Mouse (Mus musculus) heart, embryonic 10.5 days (tissue): ENCODE results near the gene Add1. TPM values are rescaled to one million over a fixed set of nuclear protein-coding genes. Genes with fewer than 3 reads are reported as not detected.

ENCODE experiments used
- DNase-seq: peaks from one replicate; pipeline ENCODE4 v3.0.0-alpha.2; 2017; ENCODE audit warnings: low spot score
- H3K27ac ChIP-seq: fragments of 300-500 bp; sonication (generic); 2 replicates; pipeline ENCODE4 v1.5.1; 2016; ENCODE audit warnings: mild to moderate bottlenecking
- H3K27me3 ChIP-seq: fragments of 300-500 bp; sonication (generic); 2 replicates; pipeline ENCODE4 v1.6.1; 2016; ENCODE audit warnings: mild to moderate bottlenecking; ENCODE audit not compliant: poor library complexity, insufficient read depth, severe bottlenecking
- H3K36me3 ChIP-seq: fragments of 300-500 bp; sonication (generic); 2 replicates; pipeline ENCODE4 v1.6.1; 2016; ENCODE audit warnings: mild to moderate bottlenecking, moderate library complexity
- H3K4me1 ChIP-seq: fragments of 300-500 bp; sonication (generic); 2 replicates; pipeline ENCODE4 v1.6.1; 2016; ENCODE audit warnings: mild to moderate bottlenecking
- H3K4me3 ChIP-seq: fragments of 300-500 bp; sonication (generic); 2 replicates; pipeline ENCODE4 v1.5.1; 2016; ENCODE audit warnings: mild to moderate bottlenecking, moderate library complexity
- H3K9me3 ChIP-seq: fragments of 300-500 bp; sonication (generic); 2 replicates; pipeline ENCODE4 v1.6.1; 2016; ENCODE audit warnings: mild to moderate bottlenecking, moderate library complexity
- WGBS: fragments of 180-500 bp; shearing (Covaris S2); methylation state at CpG from one replicate; pipeline ENCODE4 v1.1.7; 2016; 5-methylcytosine and 5-hydroxymethylcytosine counted together
- polyA plus RNA-seq: library from polyadenylated mRNA; unstranded; fragments of >200 nt; fragmentation: Nextera tagmentation; extraction: Ambion mirVana; gene quantifications from 2 replicates; pipeline ENCODE4 v1.2.1, GENCODE M21; 2016

The Add1 gene
- polyA plus RNA-seq, 1 experiment from 2014 or later = 177 TPM

- Histone ChIP-seq H3K27ac (peak within 1 kb of the TSS; percentile 89), H3K36me3 (peaks cover 81% of the 10 kb centered on the region), H3K9me3 (no peaks in the 10 kb centered on the region), H3K4me1 (peaks cover 28% of the 10 kb centered on the region), H3K4me3 (peak within 1 kb of the TSS; percentile 73), H3K27me3 (no peaks in the 10 kb centered on the region)
- WGBS = under 1% methylated on average over 48 of the region's 48 CpGs
- DNase-seq = peak; percentile 95
Observed at GRCm38 (mm10) chr5:34636481-34637287, 63.2 kb downstream of the Add1 start, which contains the start of gene Mfsd10. Gene Mfsd10, minus strand, starts transcription at chr5:34637212.

DNA sequence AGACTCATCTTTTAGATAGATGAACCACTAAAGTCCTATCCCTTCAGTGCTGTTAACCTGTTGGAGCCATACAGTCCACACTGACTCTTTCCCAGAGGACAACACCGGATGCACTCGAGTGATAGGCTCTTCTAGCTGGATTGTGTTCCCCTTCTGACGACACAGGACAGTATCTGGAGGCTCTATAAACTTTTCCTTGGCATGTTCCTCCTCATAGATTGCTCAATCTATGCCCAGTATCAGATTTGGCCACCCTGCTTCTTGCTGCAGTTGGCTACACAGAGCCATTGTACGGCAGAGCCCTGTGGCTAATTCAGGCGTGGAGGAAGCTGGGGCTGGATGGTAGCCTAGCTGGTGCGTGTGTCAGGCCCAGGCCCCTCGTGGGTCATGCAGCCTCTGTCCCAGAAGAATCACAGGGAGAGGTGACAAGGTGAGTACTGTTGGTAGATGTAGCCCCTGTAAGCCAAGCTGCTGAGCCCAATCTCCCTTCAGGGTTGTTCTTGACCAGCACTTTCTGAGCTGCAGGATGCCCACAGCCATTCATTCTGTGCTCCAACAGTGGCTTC is 64.2 kb downstream of the Add1 start:
- peak overlapping the region; percentile 73; the same call in 1 of the 2 replicates for H3K4me3 ChIP-seq
- DNase-seq = no peak
- WGBS = 76% methylated on average over 7 of the region's 7 CpGs
- no peaks in the 10 kb centered on the region for H3K27me3 ChIP-seq
- H3K9me3 ChIP-seq = no peaks in the 10 kb centered on the region
- peak overlapping the region; percentile 89 for H3K27ac ChIP-seq
- peaks cover 28% of the 10 kb centered on the region for H3K4me1 ChIP-seq
- peaks cover 76% of the 10 kb centered on the region for H3K36me3 ChIP-seq

DNA sequence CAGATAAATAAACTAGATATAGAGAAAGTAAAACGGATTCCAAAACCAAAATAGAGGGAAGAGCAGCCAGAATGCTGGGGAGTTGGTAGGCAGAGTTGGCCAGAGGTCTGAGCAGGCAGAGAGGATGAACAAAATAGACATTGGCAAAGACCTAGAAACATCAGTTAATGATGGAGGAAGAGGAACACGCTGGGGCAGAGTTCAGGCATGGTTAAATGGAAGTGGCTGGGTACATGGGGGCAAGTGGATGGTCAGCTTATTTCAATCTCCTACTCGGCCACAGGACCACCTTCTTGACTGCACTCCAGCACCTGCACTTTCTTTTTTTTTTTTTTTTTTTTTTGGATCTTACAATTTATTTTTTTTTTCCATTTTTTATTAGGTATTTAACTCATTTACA is 68.5 kb downstream of the Add1 start:
- Histone ChIP-seq H3K27me3 (no peaks in the 10 kb centered on the region), H3K27ac (no peak overlapping the region), H3K4me3 (no peak overlapping the region), H3K4me1 (peaks cover 8% of the 10 kb centered on the region; the same call in 1 of the 2 replicates), H3K9me3 (no peaks in the 10 kb centered on the region), H3K36me3 (peaks cover 89% of the 10 kb centered on the region)
- 93% methylated on average over 3 of the region's 3 CpGs for WGBS
- no peak for DNase-seq

DNA sequence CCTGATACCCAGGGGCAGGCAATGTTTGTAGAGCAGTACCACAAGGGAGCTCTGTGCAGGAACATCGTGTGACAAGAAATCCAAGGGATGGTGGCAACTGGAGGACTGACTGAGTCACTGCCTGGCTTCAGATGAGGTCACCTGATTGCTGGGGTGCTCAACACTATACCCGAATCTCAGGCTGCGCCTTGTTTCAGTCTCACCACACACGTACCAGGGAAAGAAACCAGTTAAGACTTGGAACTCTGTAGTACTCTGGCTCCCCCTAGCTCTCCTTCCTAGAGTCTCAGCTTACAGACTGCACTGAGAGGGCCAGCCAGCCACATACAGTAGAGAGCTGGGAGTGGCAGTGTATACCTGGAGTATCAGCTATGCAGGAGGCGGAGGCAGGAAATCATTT is 69.5 kb downstream of the Add1 start:
- 78% methylated on average over 5 of the region's 5 CpGs for WGBS
- no peaks in the 10 kb centered on the region for H3K9me3 ChIP-seq
- no peak for DNase-seq

GRCm38 (mm10) chr5:34647581-34647980 is 74.1 kb downstream of the Add1 start:
- Histone ChIP-seq H3K36me3 (peaks cover 99% of the 10 kb centered on the region), H3K27me3 (no peaks in the 10 kb centered on the region), H3K4me3 (no peak overlapping the region), H3K9me3 (no peaks in the 10 kb centered on the region), H3K4me1 (no peaks in the 10 kb centered on the region), H3K27ac (no peak overlapping the region)
- peak; percentile 89 for DNase-seq
- 51% methylated on average over 4 of the region's 4 CpGs for WGBS

More for the DNA sequence above, 69.5 kb downstream of the Add1 start:
- Histone ChIP-seq H3K36me3 (peaks cover 94% of the 10 kb centered on the region), H3K27ac (no peak overlapping the region), H3K4me1 (no peaks in the 10 kb centered on the region), H3K27me3 (no peaks in the 10 kb centered on the region), H3K4me3 (no peak overlapping the region)

GRCm38 (mm10) chr5:34652961-34653360 is 79.5 kb downstream of the Add1 start:
- H3K36me3 ChIP-seq = peaks cover 96% of the 10 kb centered on the region
- WGBS = 88% methylated on average over 5 of the region's 5 CpGs
- DNase-seq = peak; percentile 28

GRCm38 (mm10) chr5:34654881-34655280 is 81.4 kb downstream of the Add1 start:
- WGBS = 76% methylated on average over 9 of the region's 9 CpGs
- peaks cover 80% of the 10 kb centered on the region for H3K36me3 ChIP-seq
- H3K9me3 ChIP-seq = no peaks in the 10 kb centered on the region
- H3K27me3 ChIP-seq = no peaks in the 10 kb centered on the region
- H3K4me1 ChIP-seq = peaks cover 4% of the 10 kb centered on the region; the same call in 1 of the 2 replicates
- DNase-seq = peak; percentile 62
- H3K4me3 ChIP-seq = no peak overlapping the region
- no peak overlapping the region for H3K27ac ChIP-seq

More at GRCm38 (mm10) chr5:34652961-34653360, 79.5 kb downstream of the Add1 start:
- no peak overlapping the region for H3K4me3 ChIP-seq
- no peaks in the 10 kb centered on the region for H3K27me3 ChIP-seq
- H3K4me1 ChIP-seq = no peaks in the 10 kb centered on the region; the same call in 1 of the 2 replicates
- H3K9me3 ChIP-seq = no peaks in the 10 kb centered on the region
- no peak overlapping the region for H3K27ac ChIP-seq

DNA sequence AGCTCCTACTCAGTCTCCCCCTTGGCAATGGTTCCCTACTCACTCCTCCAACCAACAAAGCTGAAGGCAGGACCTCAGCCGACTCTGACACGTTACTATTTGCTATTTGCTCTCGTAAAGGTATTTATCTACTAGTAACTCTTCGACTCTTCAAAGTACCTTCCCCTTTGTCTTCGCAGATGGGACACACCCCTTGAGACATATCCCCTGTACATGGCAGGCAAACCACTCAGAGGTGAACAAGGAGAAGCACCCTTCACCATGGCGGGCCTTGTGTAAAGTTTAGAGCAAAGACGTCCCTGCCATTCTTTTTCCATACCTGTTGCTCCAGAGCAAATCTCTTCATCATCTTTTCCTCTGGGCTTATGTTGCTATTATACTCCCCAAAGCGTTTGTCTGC is 84.1 kb downstream of the Add1 start:
- Histone ChIP-seq H3K4me3 (no peak overlapping the region), H3K4me1 (peaks cover 7% of the 10 kb centered on the region), H3K9me3 (no peaks in the 10 kb centered on the region), H3K27me3 (no peaks in the 10 kb centered on the region; the same call in 1 of the 2 replicates), H3K27ac (no peak overlapping the region), H3K36me3 (peaks cover 53% of the 10 kb centered on the region)
- peak; percentile 51 for DNase-seq
- 92% methylated on average over 8 of the region's 8 CpGs for WGBS

GRCm38 (mm10) chr5:34659686-34660590 is 86.5 kb downstream of the Add1 start, which contains the start of the genes Nop14 and Grk4:
Gene Nop14, minus strand, starts transcription at chr5:34660148.
Gene Grk4, plus strand, starts transcription at chr5:34660379.
- DNase-seq = peak; percentile 100
- Histone ChIP-seq H3K9me3 (no peaks in the 10 kb centered on the region), H3K27me3 (no peaks in the 10 kb centered on the region; the same call in 1 of the 2 replicates), H3K4me3 (peak within 1 kb of the TSS; percentile 71), H3K36me3 (peaks cover 30% of the 10 kb centered on the region), H3K27ac (peak within 1 kb of the TSS; percentile 93), H3K4me1 (peaks cover 7% of the 10 kb centered on the region)
- WGBS = under 1% methylated on average over 60 of the region's 60 CpGs

DNA sequence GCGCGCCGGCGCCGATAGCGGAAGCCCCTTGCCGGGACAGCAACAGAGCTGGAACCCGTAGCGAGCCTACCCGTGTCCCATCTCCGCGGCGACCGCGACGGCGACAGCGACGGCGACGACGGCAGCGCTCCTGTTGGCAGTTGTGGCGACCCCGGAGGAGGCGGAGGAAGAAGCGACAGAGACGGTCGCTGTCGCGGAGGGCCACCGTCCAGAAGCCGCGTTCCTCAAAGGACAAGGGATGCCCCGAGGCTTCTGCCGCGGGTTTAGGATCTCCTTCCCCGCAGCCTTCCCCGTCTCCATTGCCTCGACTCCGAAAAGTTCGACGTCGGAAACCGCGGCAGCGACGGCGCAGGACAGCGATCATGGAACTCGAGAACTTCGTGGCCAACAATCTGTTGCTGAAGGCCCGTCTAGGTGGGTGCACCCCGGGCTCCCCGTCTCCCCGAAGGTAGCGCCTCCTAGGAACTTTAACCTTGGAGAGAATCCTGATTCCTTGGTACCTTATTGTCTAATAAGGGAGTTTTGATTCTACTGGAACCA is 87.2 kb downstream of the Add1 start:
- Histone ChIP-seq H3K36me3 (peaks cover 22% of the 10 kb centered on the region), H3K4me1 (peaks cover 7% of the 10 kb centered on the region), H3K27me3 (no peaks in the 10 kb centered on the region; the same call in 1 of the 2 replicates), H3K4me3 (peak overlapping the region; percentile 71), H3K9me3 (no peaks in the 10 kb centered on the region), H3K27ac (peak overlapping the region; percentile 93)
- under 1% methylated on average over 57 of the region's 57 CpGs for WGBS
- no peak for DNase-seq

GRCm38 (mm10) chr5:34661909-34662308 is 88.4 kb downstream of the Add1 start:
- peaks cover 10% of the 10 kb centered on the region; the same call in 1 of the 2 replicates for H3K36me3 ChIP-seq
- 81% methylated on average over 4 of the region's 4 CpGs for WGBS
- H3K27ac ChIP-seq = no peak overlapping the region
- peaks cover 7% of the 10 kb centered on the region for H3K4me1 ChIP-seq
- H3K27me3 ChIP-seq = no peaks in the 10 kb centered on the region; the same call in 1 of the 2 replicates
- DNase-seq = no peak
- no peaks in the 10 kb centered on the region for H3K9me3 ChIP-seq
- no peak overlapping the region for H3K4me3 ChIP-seq

DNA sequence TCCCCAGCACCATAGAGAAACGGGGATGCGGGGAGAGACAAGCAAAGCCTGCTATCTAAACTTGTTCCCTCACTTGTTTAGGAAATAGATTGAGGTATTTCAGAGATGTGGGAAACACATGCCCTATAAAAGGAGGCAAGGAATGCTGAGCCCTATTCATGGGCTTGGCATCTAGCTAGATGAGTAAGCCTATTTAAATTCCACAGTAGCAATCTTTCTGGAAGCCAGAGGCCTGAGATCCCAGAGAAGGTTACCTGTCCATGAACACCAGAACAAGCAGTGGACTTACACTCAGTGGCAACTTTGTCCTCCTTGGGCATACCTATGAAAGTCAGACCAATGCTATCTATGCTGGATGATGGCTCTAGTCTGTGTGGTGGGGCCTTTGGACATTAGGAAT is 89.8 kb downstream of the Add1 start:
- 91% methylated on average over 2 of the region's 2 CpGs for WGBS
- H3K9me3 ChIP-seq = no peaks in the 10 kb centered on the region
- DNase-seq = no peak

More for the DNA sequence above, 89.8 kb downstream of the Add1 start:
- H3K36me3 ChIP-seq = 0 out of 2 replicates have a peak, but pooled peaks cover under 1% of the 10 kb centered on the region
- no peak overlapping the region for H3K27ac ChIP-seq
- no peak overlapping the region for H3K4me3 ChIP-seq
- H3K27me3 ChIP-seq = no peaks in the 10 kb centered on the region; the same call in 1 of the 2 replicates
- peaks cover 7% of the 10 kb centered on the region for H3K4me1 ChIP-seq
